Mouse (Mus musculus) kidney, adult 2 months (tissue): ENCODE results near the gene Rpl9. TPM values are rescaled to one million over a fixed set of nuclear protein-coding genes. Genes with fewer than 3 reads are reported as not detected.
A peak's percentile ranks its signal among the peaks of the same experiment; 100 is the strongest.

Experiments used
- DNase-seq: peaks from one replicate; pipeline ENCODE4 v3.0.0; 2021
- H3K27ac ChIP-seq: fragments of 200-500 bp; 2 replicates; pipeline ENCODE4 v1.5.1; 2012; ENCODE audit warnings: low read depth, low read length, control low read depth, inconsistent platforms; ENCODE audit not compliant: insufficient read depth
- H3K27me3 ChIP-seq: fragments of 200-500 bp; replicated peaks from 2 replicates; pipeline ENCODE4 v1.6.1; 2012; ENCODE audit warnings: mild to moderate bottlenecking, moderate library complexity, low read length, inconsistent platforms; ENCODE audit not compliant: control insufficient read depth, insufficient read depth
- H3K36me3 ChIP-seq: fragments of 200-500 bp; 2 replicates; pipeline ENCODE4 v1.6.1; 2012; ENCODE audit warnings: mild to moderate bottlenecking, moderate library complexity, low read length, inconsistent platforms; ENCODE audit not compliant: control insufficient read depth, insufficient read depth
- H3K4me1 ChIP-seq: fragments of 200-500 bp; 2 replicates; pipeline ENCODE4 v1.6.1; 2011; ENCODE audit warnings: low read length; ENCODE audit not compliant: control insufficient read depth, insufficient read depth
- H3K4me3 ChIP-seq: fragments of 200-500 bp; 2 replicates; pipeline ENCODE4 v1.5.1; 2011; ENCODE audit warnings: mild to moderate bottlenecking, low read depth, low read length, control low read depth; ENCODE audit not compliant: insufficient read depth
- CTCF ChIP-seq: fragments of 200-500 bp; conservative IDR thresholded peaks from 2 replicates; pipeline ENCODE4 v1.5.1; 2011; ENCODE audit warnings: low read depth, mild to moderate bottlenecking, control low read depth, low read length, moderate library complexity, mixed read lengths; ENCODE audit not compliant: insufficient read depth, insufficient read length
- POLR2A ChIP-seq: fragments of 200-500 bp; IDR thresholded peaks from one replicate; pipeline ENCODE4 v1.6.1; 2011; ENCODE audit warnings: low read depth, low read length, control low read depth
- WGBS: fragments of 180-500 bp; shearing (Covaris S2); methylation state at CpG from one replicate; pipeline ENCODE4 v1.1.7; 2018; 5-methylcytosine and 5-hydroxymethylcytosine counted together
- polyA plus RNA-seq: library from polyadenylated mRNA; depleted of rRNA; stranded (reverse); fragments of >200 nt; gene quantifications from 2 replicates; pipeline ENCODE4 v1.2.3, GENCODE M21; 2012

The Rpl9 gene
- polyA plus RNA-seq, 1 experiment = 310 TPM

DNA sequence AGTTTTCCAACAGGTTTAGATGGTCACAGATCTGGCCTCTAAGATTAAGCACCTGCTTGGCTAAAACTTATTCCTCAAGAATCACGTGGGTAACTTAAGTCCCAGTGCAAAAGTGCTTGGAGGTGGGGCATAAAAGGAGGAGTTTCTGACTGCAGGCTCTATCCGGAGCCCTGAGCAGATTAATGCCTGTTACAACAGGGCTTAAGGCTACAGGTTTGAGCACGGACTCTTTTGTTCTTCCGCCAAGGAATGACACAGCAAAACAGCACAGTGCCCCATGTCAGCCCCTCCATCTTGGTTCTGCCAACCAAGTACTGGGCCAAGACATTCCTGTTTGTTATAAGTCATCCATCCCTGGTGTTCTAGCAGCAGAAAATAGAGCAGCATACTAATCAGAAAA is 37.1 kb upstream of the Rpl9 start:
- no peaks in the 10 kb centered on the region for H3K27me3 ChIP-seq
- peak; percentile 66 for DNase-seq
- H3K36me3 ChIP-seq = no peaks in the 10 kb centered on the region; the same call in 1 of the 2 replicates
- H3K27ac ChIP-seq = peak overlapping the region; percentile 45; the same call in 1 of the 2 replicates
- no peak for TF ChIP-seq POLR2A
- no peak for TF ChIP-seq CTCF
- peaks cover 12% of the 10 kb centered on the region for H3K4me1 ChIP-seq
- 35% methylated on average over 4 of the region's 4 CpGs for WGBS
- H3K4me3 ChIP-seq = no peak overlapping the region

DNA sequence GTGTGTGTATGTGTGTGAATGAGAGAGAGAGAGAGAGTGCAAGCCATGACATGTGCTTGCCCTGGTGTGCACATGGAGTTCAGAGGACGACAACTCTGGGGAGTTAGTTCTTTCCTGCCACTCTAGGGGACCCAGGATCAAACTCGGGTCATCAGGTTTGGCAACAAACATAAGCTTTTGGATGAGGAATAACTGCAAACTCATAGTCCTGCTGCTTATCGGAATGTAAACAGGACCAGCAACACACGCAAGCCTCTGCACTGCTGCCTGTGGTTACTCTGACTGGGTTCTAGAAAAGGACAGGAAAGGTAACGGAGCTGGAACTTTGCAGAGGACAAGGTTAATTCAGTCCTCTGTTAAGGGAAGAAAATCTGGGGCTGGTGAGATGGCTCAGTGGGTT is 34.0 kb upstream of the Rpl9 start:
- Histone ChIP-seq H3K4me3 (no peak overlapping the region), H3K4me1 (peaks cover 17% of the 10 kb centered on the region), H3K27me3 (no peaks in the 10 kb centered on the region), H3K36me3 (no peaks in the 10 kb centered on the region; the same call in 1 of the 2 replicates), H3K27ac (no peak overlapping the region)
- 83% methylated on average over 5 of the region's 5 CpGs for WGBS
- TF ChIP-seq POLR2A (no peak), CTCF (no peak)
- DNase-seq = no peak

DNA sequence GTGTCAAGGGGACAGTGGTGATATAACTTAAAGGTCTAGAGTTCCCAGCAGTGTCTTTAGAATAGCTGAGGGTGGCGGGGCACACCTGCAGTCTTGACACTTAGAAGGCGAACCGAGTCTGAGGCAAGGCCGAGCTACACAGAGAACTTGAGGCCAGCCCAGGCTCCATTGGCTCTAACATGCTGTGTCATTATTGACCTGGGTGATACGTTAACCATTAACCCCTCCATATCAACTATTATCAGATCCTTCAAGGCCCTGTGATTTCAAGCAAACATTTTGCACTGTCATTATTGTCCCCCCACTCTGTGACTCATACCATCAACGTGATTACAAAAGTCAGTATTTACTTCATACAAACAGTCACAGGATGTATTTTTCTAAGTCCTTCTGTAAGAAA is 33.0 kb upstream of the Rpl9 start:
- no peak overlapping the region for H3K27ac ChIP-seq
- 50% methylated on average over 6 of the region's 6 CpGs for WGBS
- TF ChIP-seq CTCF (no peak), POLR2A (no peak)
- peak; percentile 77 for DNase-seq
- H3K4me3 ChIP-seq = no peak overlapping the region
- H3K36me3 ChIP-seq = no peaks in the 10 kb centered on the region; the same call in 1 of the 2 replicates
- H3K27me3 ChIP-seq = no peaks in the 10 kb centered on the region
- peaks cover 17% of the 10 kb centered on the region for H3K4me1 ChIP-seq

- H3K4me3 ChIP-seq = no peak overlapping the region
- peaks cover 15% of the 10 kb centered on the region for H3K4me1 ChIP-seq
- H3K36me3 ChIP-seq = no peaks in the 10 kb centered on the region; the same call in 1 of the 2 replicates
- no peak overlapping the region for H3K27ac ChIP-seq
- H3K27me3 ChIP-seq = no peaks in the 10 kb centered on the region
- WGBS = 65% methylated on average over 8 of the region's 8 CpGs
- TF ChIP-seq POLR2A = no peak
- DNase-seq = peak; percentile 67
These were observed 31.6 kb upstream of the Rpl9 start for GRCm38 (mm10) chr5:65422803-65423202.

GRCm38 (mm10) chr5:65420822-65421221 is 29.6 kb upstream of the Rpl9 start:
- no peak for TF ChIP-seq POLR2A
- TF ChIP-seq CTCF = no peak
- WGBS = 35% methylated on average over 6 of the region's 6 CpGs
- Histone ChIP-seq H3K4me3 (no peak overlapping the region), H3K27ac (0 out of 2 replicates have a peak overlapping the region, but pooled peaks have one; percentile 28), H3K36me3 (no peaks in the 10 kb centered on the region; the same call in 1 of the 2 replicates), H3K27me3 (no peaks in the 10 kb centered on the region), H3K4me1 (peaks cover 15% of the 10 kb centered on the region)
- peak; percentile 25 for DNase-seq

- TF ChIP-seq POLR2A (no peak), CTCF (no peak)
- no peaks in the 10 kb centered on the region for H3K27me3 ChIP-seq
- no peak for DNase-seq
- WGBS = 83% methylated on average over 10 of the region's 10 CpGs
- H3K4me3 ChIP-seq = no peak overlapping the region
- H3K27ac ChIP-seq = no peak overlapping the region
- H3K4me1 ChIP-seq = peaks cover 10% of the 10 kb centered on the region; the same call in 1 of the 2 replicates
- no peaks in the 10 kb centered on the region; the same call in 1 of the 2 replicates for H3K36me3 ChIP-seq
These were observed 27.9 kb upstream of the Rpl9 start for GRCm38 (mm10) chr5:65419136-65419535.

GRCm38 (mm10) chr5:65415653-65416458 is 24.6 kb upstream of the Rpl9 start:
- DNase-seq = no peak
- Histone ChIP-seq H3K27me3 (no peaks in the 10 kb centered on the region), H3K4me3 (no peak overlapping the region), H3K4me1 (no peaks in the 10 kb centered on the region), H3K27ac (no peak overlapping the region), H3K36me3 (no peaks in the 10 kb centered on the region; the same call in 1 of the 2 replicates)
- TF ChIP-seq CTCF (no peak), POLR2A (no peak)
- 58% methylated on average over 26 of the region's 26 CpGs for WGBS
